Mouse (Mus musculus) forebrain, embryonic 10.5 days (tissue): Measurements from ENCODE around the gene Arhgap32. TPM values are rescaled to one million over a fixed set of nuclear protein-coding genes. Genes with fewer than 3 reads are reported as not detected.
"Not testable (repeated sequence)": the region's sequence is repeated elsewhere in the genome, so short reads cannot be mapped to it uniquely, and the experiment has no call there.

ENCODE experiments used
- DNase-seq: peaks from one replicate; pipeline ENCODE4 v3.0.0-alpha.2; 2017; ENCODE audit warnings: low spot score; ENCODE audit errors: extremely low spot score
- H3K27ac ChIP-seq: fragments of 300-500 bp; sonication (generic); 2 replicates; pipeline ENCODE4 v1.5.1; 2016; ENCODE audit warnings: mild to moderate bottlenecking
- H3K27me3 ChIP-seq: fragments of 300-500 bp; sonication (generic); 2 replicates; pipeline ENCODE4 v1.6.1; 2016; ENCODE audit warnings: mild to moderate bottlenecking; ENCODE audit not compliant: poor library complexity, severe bottlenecking
- H3K36me3 ChIP-seq: fragments of 300-500 bp; sonication (generic); replicated peaks from 2 replicates; pipeline ENCODE4 v1.6.1; 2016; ENCODE audit warnings: mild to moderate bottlenecking, moderate library complexity
- H3K4me1 ChIP-seq: fragments of 300-500 bp; sonication (generic); 2 replicates; pipeline ENCODE4 v1.6.1; 2016
- H3K4me3 ChIP-seq: fragments of 300-500 bp; sonication (generic); 2 replicates; pipeline ENCODE4 v1.5.1; 2016; ENCODE audit warnings: mild to moderate bottlenecking, moderate library complexity
- H3K9me3 ChIP-seq: fragments of 300-500 bp; sonication (generic); 2 replicates; pipeline ENCODE4 v1.6.1; 2016; ENCODE audit warnings: mild to moderate bottlenecking, moderate library complexity
- WGBS: fragments of 180-500 bp; shearing (Covaris S2); methylation state at CpG from one replicate; pipeline ENCODE4 v1.1.7; 2016; 5-methylcytosine and 5-hydroxymethylcytosine counted together
- polyA plus RNA-seq: library from polyadenylated mRNA; unstranded; fragments of >200 nt; fragmentation: Nextera tagmentation; extraction: Ambion mirVana; gene quantifications from 2 replicates; pipeline ENCODE4 v1.2.1, GENCODE M21; 2016

Arhgap32 gene
- polyA plus RNA-seq, 1 experiment from 2014 or later = 4.5 TPM

DNA sequence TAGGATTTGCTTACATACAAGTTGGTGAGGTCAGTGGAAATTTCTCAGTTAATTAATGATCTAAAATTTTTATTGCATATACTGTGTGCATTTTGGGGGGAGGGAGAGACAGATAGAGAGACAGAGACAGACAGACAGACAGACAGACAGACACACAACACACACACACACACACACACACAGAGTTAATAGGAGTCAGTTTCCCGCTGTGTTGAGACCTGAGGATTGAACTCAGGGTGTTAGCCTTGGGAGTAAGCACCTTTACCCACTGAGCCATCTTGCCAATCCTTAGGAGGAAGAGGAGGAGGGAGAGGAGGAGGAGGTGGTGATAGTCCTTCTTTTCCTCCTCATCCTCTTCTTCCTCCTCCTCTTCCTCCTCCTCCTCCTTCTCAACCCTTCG is 5.6 kb upstream of the Arhgap32 start:
- Histone ChIP-seq H3K4me1 (no peaks in the 10 kb centered on the region), H3K36me3 (no peaks in the 10 kb centered on the region), H3K9me3 (no peaks in the 10 kb centered on the region), H3K27ac (no peak overlapping the region), H3K4me3 (no peak overlapping the region), H3K27me3 (no peaks in the 10 kb centered on the region)
- DNase-seq = no peak
- 90% methylated on average over 2 of the region's 2 CpGs for WGBS

DNA sequence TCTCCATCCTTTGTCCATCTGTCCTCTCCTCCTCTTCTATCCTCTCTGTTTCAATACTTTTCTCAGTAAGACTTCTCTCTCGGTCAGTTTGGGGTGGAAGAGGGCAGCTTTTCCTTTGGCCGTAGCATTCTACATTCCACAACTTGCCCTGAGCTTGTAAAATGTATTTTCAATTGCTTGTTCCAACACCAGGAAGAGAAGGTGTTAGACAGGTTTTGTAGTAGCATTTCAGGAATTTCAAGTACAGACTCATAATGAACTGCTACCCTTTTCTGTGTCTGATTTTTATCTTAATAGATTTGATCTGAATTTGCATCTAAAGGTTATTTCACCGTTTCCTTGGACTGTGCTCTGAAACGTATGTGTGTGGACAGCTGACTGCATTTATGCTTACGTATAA is 336 bp downstream of the Arhgap32 start:
- no peaks in the 10 kb centered on the region for H3K4me1 ChIP-seq
- WGBS = 92% methylated on average over 5 of the region's 5 CpGs
- H3K27me3 ChIP-seq = no peaks in the 10 kb centered on the region
- peaks cover 8% of the 10 kb centered on the region for H3K9me3 ChIP-seq
- H3K4me3 ChIP-seq = no peak overlapping the region
- DNase-seq = no peak
- H3K36me3 ChIP-seq = peaks cover 2% of the 10 kb centered on the region
- H3K27ac ChIP-seq = no peak overlapping the region

DNA sequence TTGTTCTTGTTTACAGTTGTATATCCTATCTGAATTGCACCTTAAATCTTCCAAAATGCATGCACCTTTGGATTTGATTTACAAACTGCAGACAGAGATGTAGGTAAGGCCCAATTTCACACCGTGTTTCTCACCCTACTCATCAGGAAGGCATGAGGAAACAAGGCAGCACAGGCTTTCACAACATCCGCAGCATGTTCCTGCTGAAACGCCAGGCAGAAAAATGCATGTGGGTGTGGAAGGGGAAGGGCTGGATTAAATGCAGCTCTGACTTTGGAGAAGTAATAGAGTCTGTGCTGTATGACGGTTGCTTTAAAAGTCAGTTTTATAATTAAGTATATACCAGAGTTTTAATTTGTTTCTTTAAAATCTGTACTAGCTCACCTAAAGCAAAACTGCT is 1.9 kb downstream of the Arhgap32 start:
- Histone ChIP-seq H3K9me3 (peaks cover 9% of the 10 kb centered on the region), H3K4me3 (no peak overlapping the region), H3K36me3 (peaks cover 8% of the 10 kb centered on the region), H3K4me1 (no peaks in the 10 kb centered on the region), H3K27me3 (no peaks in the 10 kb centered on the region), H3K27ac (no peak overlapping the region)
- 85% methylated on average over 4 of the region's 4 CpGs for WGBS
- no peak for DNase-seq

DNA sequence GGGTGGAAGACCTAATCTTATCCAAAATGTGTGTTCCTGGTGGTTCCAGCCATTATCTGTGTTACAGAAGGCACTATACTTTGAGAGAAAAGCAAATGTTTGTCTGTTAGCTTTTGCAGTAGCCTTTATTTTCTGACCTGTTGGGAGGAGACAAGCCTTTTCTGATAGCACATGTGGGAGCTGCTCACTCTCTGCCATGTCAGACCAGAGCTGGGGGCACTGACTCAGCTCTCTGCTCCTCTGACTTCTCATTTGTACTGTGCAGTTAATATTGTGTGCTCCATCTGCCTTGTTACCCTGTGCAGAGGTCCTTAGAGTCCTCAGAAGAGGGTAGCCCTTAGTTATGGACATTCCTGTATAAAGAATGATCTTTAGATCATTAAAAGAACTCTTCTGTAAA is 2.5 kb downstream of the Arhgap32 start:
- Histone ChIP-seq H3K27me3 (no peaks in the 10 kb centered on the region), H3K4me3 (no peak overlapping the region), H3K27ac (no peak overlapping the region), H3K36me3 (peaks cover 8% of the 10 kb centered on the region), H3K4me1 (no peaks in the 10 kb centered on the region), H3K9me3 (peaks cover 9% of the 10 kb centered on the region)
- no peak for DNase-seq

DNA sequence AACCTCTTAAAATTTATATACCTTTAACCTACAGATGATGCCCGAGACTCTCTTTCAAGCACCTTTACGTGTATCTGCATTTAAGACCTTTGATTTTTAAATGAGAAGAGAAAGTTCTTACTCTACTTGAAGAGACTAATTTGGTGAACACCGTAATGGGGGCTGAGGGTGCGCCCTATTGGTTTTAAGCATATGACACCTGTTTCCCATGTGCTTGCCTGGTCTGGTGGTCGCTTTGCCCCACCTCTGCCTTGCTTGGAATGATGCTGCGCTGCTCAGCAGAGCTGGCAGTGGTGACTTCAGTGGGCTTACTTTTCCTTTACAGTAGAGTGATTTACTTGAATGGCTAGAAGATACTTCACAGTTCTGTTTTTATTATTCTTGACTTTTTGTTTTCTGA is 3.6 kb downstream of the Arhgap32 start:
- H3K4me3 ChIP-seq = no peak overlapping the region
- H3K27me3 ChIP-seq = no peaks in the 10 kb centered on the region
- no peak overlapping the region for H3K27ac ChIP-seq
- WGBS = 93% methylated on average over 6 of the region's 6 CpGs
- H3K4me1 ChIP-seq = no peaks in the 10 kb centered on the region
- H3K36me3 ChIP-seq = peaks cover 8% of the 10 kb centered on the region
- no peak for DNase-seq
- peaks cover 9% of the 10 kb centered on the region for H3K9me3 ChIP-seq

DNA sequence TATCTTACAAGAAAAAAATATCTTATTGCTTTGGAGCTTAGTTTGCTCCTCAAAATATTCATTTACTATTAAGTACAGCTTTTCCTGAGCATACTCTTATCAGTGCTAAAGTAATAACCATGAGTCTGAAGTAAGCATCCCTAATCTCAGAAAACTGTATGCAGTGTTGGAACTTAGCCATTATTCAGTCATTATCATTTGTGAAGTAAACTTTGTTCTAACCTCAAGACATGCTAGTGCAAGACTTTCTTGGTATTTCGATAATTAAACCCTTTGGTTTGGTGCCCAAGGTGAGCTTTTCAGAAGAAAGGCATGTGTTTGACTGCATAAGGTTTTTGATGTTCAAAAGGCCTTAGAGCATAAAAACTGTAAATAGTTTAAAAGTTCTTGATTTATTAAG is 4.2 kb downstream of the Arhgap32 start:
- Histone ChIP-seq H3K4me1 (no peaks in the 10 kb centered on the region), H3K9me3 (peaks cover 9% of the 10 kb centered on the region), H3K4me3 (no peak overlapping the region), H3K36me3 (peaks cover 8% of the 10 kb centered on the region), H3K27me3 (no peaks in the 10 kb centered on the region), H3K27ac (no peak overlapping the region)
- DNase-seq = no peak
- WGBS = 93% methylated on average over 1 of the region's 1 CpGs

DNA sequence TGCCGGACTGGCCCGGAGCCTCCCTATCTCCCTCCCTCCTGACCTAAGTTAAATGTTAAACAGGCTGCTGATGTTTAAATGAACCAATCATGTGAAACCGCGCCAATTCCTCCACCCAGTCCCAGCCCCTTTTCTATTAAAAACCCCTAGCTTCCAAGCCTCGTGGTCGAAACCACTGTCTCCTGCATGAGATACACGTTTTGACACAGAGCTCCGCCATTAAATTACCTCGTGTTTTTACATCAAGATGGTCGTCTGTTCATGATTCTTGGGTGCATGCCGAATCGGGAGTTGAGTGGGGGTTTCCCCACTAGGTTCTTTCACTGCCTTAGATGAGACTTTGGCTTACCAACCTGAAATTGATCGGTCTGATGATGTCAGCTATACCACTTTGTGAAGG is 5.3 kb downstream of the Arhgap32 start:
- H3K4me3 ChIP-seq, H3K9me3 ChIP-seq, DNase-seq, H3K4me1 ChIP-seq, H3K27me3 ChIP-seq, H3K27ac ChIP-seq, H3K36me3 ChIP-seq: not testable (repeated sequence)
- WGBS = 95% methylated on average over 13 of the region's 13 CpGs

DNA sequence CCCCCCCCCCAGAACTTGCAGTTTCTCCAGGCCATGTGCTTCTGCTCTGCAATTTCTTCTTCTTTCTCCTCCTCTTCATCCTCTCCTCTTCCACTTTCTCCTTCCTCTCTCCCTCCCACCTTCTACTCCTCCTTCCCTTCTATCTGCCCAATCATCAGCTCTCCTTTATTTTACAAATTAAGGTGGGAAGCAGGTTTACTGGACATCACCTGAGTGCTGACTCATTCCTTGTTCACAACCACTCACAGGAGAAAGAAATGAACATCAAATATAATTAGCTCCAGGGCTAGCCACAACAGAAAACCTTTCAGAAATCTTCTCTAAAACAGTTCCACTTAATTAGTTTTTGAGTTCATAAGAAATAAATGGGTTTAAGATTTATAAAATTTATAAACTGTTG is 20.3 kb downstream of the Arhgap32 start:
- Histone ChIP-seq H3K27ac (no peak overlapping the region), H3K9me3 (no peaks in the 10 kb centered on the region), H3K27me3 (no peaks in the 10 kb centered on the region), H3K4me3 (no peak overlapping the region), H3K36me3 (no peaks in the 10 kb centered on the region), H3K4me1 (no peaks in the 10 kb centered on the region)
- no peak for DNase-seq

DNA sequence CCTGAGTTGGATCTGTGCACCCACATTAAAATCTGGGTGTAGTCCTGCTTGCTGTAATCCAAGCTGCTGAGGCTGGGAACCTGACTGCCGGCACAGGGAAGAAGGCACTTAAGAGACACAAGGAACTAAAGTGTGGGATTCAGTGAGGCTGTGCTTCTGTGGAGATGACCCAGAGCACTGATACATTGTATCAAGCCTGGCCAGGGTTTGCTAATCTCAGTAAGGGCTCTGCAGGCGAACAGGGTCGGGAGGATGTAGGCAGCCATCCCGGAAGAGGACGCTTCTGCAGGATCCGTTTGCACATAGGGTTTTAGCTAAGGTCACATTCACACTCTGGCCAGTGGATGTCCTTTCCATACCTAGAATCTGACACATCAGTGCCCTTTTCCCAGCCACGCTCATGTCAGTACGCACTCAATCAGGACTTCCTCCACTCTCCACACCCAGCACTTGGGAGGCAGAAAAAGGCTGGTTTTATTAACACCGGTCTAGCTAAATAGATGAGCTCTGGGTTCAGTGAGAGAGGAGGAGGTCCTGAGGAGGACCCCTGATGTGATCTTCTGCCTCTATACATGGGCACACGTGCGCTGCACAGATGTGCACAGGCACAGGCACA is 20.9 kb downstream of the Arhgap32 start:
- DNase-seq = no peak
- WGBS = 79% methylated on average over 11 of the region's 11 CpGs
- Histone ChIP-seq H3K27ac (no peak overlapping the region), H3K36me3 (no peaks in the 10 kb centered on the region), H3K4me1 (no peaks in the 10 kb centered on the region), H3K27me3 (no peaks in the 10 kb centered on the region), H3K9me3 (no peaks in the 10 kb centered on the region), H3K4me3 (no peak overlapping the region)

DNA sequence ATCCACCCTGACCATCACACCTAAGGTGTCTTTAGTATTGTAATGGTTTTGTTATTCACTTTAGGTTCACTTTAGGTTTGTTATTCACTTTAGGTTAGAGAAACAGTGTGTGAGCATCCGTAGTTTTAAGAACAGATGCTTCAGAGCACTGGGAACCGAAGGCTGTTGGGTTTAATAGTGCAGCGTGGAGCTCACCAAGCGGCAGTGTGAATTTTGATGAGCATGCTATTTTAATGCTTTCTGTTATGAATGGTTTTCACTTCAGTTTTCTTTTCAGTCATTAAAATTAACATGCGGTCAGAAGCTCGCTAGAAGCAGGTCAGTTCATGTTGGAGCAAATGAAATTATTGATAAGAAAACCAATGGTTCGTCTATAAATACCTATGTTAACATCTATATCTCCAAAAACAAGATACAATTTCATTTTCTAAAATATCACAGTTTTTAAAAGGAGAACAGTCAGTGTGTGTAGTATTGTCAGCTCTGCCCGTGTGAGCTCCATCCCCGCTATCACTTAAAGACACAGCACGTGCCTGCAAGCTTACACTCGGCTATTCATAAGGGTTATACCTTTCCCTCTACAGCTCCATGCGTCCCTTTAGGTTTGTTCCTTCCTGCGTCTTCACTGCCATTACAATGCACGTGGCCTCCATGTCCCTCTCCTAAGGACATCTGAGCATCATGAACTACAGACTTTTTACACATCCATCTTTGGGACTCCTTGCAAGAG is 21.9 kb downstream of the Arhgap32 start:
- Histone ChIP-seq H3K27ac (no peak overlapping the region), H3K4me3 (no peak overlapping the region), H3K4me1 (no peaks in the 10 kb centered on the region), H3K9me3 (no peaks in the 10 kb centered on the region), H3K36me3 (no peaks in the 10 kb centered on the region), H3K27me3 (no peaks in the 10 kb centered on the region)
- no peak for DNase-seq
- 93% methylated on average over 14 of the region's 14 CpGs for WGBS

DNA sequence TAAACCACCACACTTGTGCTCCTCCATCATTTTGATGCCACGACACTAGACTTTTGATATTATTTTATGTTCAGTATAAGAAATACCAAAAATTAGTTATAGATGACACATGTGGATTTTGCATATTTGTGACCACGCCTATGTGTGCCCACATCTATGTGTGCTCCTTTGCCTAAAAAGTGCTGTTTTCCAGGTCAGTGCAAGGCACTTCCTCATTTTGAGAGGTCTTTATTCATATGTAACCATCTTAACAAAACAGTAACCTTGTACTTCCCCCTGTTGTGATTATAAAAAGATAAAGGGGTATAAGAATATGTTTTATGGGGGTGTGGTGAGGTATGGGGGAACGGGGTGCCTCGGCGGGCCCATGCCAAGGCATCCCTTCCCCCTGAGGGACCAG is 22.7 kb downstream of the Arhgap32 start:
- no peak for DNase-seq
- no peaks in the 10 kb centered on the region for H3K36me3 ChIP-seq
- no peak overlapping the region for H3K4me3 ChIP-seq
- no peaks in the 10 kb centered on the region for H3K9me3 ChIP-seq
- H3K27me3 ChIP-seq = no peaks in the 10 kb centered on the region
- 90% methylated on average over 5 of the region's 5 CpGs for WGBS
- no peaks in the 10 kb centered on the region for H3K4me1 ChIP-seq
- H3K27ac ChIP-seq = no peak overlapping the region

DNA sequence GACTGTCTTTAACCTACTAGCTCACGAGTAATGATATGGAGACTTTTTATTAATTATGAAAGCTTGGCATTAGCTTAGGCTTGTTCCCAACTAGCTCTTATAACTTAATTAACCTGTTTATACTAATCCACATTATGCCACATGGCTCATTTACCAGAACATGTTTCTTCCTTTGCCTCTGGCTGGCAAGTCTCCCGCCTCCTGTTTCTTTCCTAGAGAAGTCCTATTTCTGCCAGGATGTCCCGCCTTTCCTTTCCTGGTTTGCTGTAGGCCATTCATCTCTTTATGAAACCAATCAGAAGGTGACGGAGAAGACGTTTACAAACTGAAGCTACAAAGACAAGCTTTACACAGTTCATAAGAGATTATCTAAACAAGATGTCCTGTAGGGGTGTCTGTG is 23.7 kb downstream of the Arhgap32 start:
- no peaks in the 10 kb centered on the region for H3K9me3 ChIP-seq
- H3K36me3 ChIP-seq = no peaks in the 10 kb centered on the region
- H3K27me3 ChIP-seq = no peaks in the 10 kb centered on the region
- H3K4me1 ChIP-seq = no peaks in the 10 kb centered on the region
- H3K27ac ChIP-seq = no peak overlapping the region
- 90% methylated on average over 5 of the region's 5 CpGs for WGBS
- no peak overlapping the region for H3K4me3 ChIP-seq
- DNase-seq = no peak

DNA sequence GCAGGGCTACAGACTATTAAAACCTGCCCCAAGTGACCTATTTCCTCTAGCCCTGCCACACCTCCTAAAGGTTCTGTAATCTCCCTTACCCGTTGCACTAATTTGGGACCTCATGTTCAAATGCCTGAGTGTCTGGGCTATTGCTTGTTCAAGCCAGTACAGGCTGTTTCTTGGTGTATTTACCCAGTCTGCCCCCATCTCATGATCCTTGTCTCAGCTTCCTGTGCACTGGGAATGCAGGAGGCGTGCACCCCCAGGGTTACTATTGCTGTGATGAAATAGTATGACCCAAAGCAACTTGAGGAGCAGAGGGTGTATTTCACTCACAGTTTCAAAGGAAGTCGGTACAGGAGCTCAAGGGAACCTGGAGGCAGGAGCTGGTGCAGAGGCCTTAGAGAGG is 26.9 kb downstream of the Arhgap32 start:
- no peak overlapping the region for H3K27ac ChIP-seq
- WGBS = 76% methylated on average over 3 of the region's 3 CpGs
- no peak overlapping the region for H3K4me3 ChIP-seq
- H3K27me3 ChIP-seq = no peaks in the 10 kb centered on the region
- H3K4me1 ChIP-seq = no peaks in the 10 kb centered on the region
- DNase-seq = no peak
- H3K9me3 ChIP-seq = no peaks in the 10 kb centered on the region
- no peaks in the 10 kb centered on the region for H3K36me3 ChIP-seq

DNA sequence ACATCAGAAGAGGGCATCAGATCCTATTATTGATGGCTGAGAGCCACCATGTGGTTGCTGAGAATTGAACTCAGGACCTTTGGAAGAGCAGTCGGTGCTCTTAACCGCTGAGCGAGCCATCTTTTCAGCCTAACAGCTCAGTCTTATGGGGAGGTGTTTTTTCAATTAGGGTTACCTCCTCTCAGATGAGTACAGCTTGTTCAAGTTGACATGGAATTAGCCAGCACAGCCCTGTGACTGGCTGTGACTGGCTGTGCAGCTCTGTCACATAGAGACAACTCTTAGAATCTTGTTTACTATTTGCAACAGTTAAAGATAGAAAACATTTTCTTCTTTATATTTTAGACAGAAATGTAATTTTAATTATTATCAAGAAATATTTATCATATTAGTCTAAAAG is 27.5 kb downstream of the Arhgap32 start:
- H3K36me3 ChIP-seq = no peaks in the 10 kb centered on the region
- DNase-seq = no peak
- no peaks in the 10 kb centered on the region for H3K27me3 ChIP-seq
- no peak overlapping the region for H3K27ac ChIP-seq
- no peaks in the 10 kb centered on the region for H3K9me3 ChIP-seq
- H3K4me1 ChIP-seq = no peaks in the 10 kb centered on the region
- WGBS = 87% methylated on average over 3 of the region's 3 CpGs
- H3K4me3 ChIP-seq = no peak overlapping the region
